Mouse (Mus musculus) right cerebral cortex, postnatal 4 days (tissue): ENCODE data around the gene Chn2.

ENCODE experiments used
- DNase-seq: peaks from one replicate; pipeline ENCODE4 v3.0.0-alpha.2; 2022

Gene Chn2

GRCm38 (mm10) chr6:54204931-54205330 lies 165.6 kb downstream of the Chn2 start:
- DNase-seq: no peak

GRCm38 (mm10) chr6:54205471-54205870 lies 166.1 kb downstream of the Chn2 start:
- no peak for DNase-seq

- no peak for DNase-seq
These were observed 166.9 kb downstream of the Chn2 start for GRCm38 (mm10) chr6:54206221-54206738.

- no peak for DNase-seq
These were observed 169.4 kb downstream of the Chn2 start for GRCm38 (mm10) chr6:54208786-54209185.

GRCm38 (mm10) chr6:54210971-54211370 lies 171.6 kb downstream of the Chn2 start:
- no peak for DNase-seq

GRCm38 (mm10) chr6:54211939-54212338 lies 172.6 kb downstream of the Chn2 start:
- DNase-seq: no peak

- no peak for DNase-seq
These were observed 174.4 kb downstream of the Chn2 start for GRCm38 (mm10) chr6:54213743-54214142.

GRCm38 (mm10) chr6:54215636-54216035 lies 176.3 kb downstream of the Chn2 start:
- DNase-seq: no peak

- no peak for DNase-seq
These were observed 177.2 kb downstream of the Chn2 start for GRCm38 (mm10) chr6:54216512-54216911.

- no peak for DNase-seq
These were observed 180.8 kb downstream of the Chn2 start for GRCm38 (mm10) chr6:54220124-54220523.

GRCm38 (mm10) chr6:54223529-54223928 lies 184.2 kb downstream of the Chn2 start:
- DNase-seq: no peak

- no peak for DNase-seq
These were observed 185.0 kb downstream of the Chn2 start for GRCm38 (mm10) chr6:54224325-54224724.

GRCm38 (mm10) chr6:54225327-54225726 lies 186.0 kb downstream of the Chn2 start:
- no peak for DNase-seq

- no peak for DNase-seq
These were observed 187.7 kb downstream of the Chn2 start for GRCm38 (mm10) chr6:54227061-54227460.

- no peak for DNase-seq
These were observed 189.1 kb downstream of the Chn2 start for GRCm38 (mm10) chr6:54228421-54228820.

- DNase-seq: peak; percentile 23
These were observed 189.5 kb downstream of the Chn2 start for GRCm38 (mm10) chr6:54228874-54229273.

- no peak for DNase-seq
These were observed 192.6 kb downstream of the Chn2 start for GRCm38 (mm10) chr6:54231769-54232558.

GRCm38 (mm10) chr6:54236441-54236840 lies 197.1 kb downstream of the Chn2 start:
- DNase-seq: no peak

- DNase-seq: no peak
These were observed 202.4 kb downstream of the Chn2 start for GRCm38 (mm10) chr6:54241761-54242160.

GRCm38 (mm10) chr6:54242286-54242685 lies 202.9 kb downstream of the Chn2 start:
- peak; percentile 19 for DNase-seq

GRCm38 (mm10) chr6:54248354-54249252 lies 209.2 kb downstream of the Chn2 start:
- no peak for DNase-seq

GRCm38 (mm10) chr6:54251401-54252191 lies 212.2 kb downstream of the Chn2 start:
- no peak for DNase-seq

- DNase-seq: peak; percentile 34
These were observed 213.9 kb downstream of the Chn2 start for GRCm38 (mm10) chr6:54253206-54253605.
